Mouse (Mus musculus): ENCODE data around the gene Hist1h2af. TPM values are rescaled to one million over a fixed set of nuclear protein-coding genes. Genes with fewer than 3 reads are reported as not detected.
"Not testable (repeated sequence)": the region's sequence is repeated elsewhere in the genome, so short reads cannot be mapped to it uniquely, and the experiment has no call there.

The Hist1h2af gene
- 9.3 and 10.7 TPM in 2 replicates for polyA plus RNA-seq (2016; fragmentation: Nextera tagmentation; extraction: Ambion mirVana)

DNA sequence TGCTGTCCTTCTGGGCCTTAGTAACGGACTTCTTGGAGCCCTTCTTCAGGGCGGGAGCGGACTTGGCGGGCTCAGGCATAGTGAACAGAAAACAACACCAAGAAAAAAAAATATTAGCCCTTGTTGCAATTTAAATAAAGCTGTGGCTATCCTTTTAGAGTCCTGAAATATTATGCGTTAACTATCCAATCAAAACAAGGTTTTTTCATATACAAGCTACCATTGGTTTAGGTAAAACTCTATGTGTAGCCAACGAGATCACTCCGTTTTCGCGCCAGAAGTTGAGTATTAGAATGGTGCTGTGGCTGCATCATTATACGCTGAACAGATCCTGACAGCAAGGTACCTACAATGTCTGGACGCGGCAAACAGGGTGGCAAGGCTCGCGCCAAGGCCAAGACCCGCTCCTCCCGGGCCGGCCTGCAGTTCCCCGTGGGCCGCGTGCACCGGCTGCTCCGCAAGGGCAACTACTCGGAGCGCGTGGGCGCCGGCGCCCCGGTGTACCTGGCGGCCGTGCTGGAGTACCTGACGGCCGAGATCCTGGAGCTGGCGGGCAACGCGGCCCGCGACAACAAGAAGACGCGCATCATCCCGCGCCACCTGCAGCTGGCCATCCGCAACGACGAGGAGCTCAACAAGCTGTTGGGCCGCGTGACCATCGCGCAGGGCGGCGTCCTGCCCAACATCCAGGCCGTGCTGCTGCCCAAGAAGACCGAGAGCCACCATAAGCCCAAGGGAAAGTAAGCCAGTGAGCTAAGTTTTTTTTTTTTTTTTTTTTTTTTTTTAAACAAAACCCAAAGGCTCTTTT lies at the start of gene Hist1h2af:
TSS of gene Hist1h2af (plus strand) at position 347 of the 808 bp plus-strand sequence.
- peak; percentile 54 for ATAC-seq (ENCODE audit: low FRiP score)
- H3K9me3 ChIP-seq; H3K36me3 ChIP-seq (replicated peaks); H3K27me3 ChIP-seq: not testable (repeated sequence)
- peak within 1 kb of the TSS; percentile 58 for H3K4me2 ChIP-seq
- peaks cover 34% of the 10 kb centered on the region for H3K4me1 ChIP-seq
- WGBS: 0% methylated on average over 27 of the region's 53 CpGs
- H3K4me3 ChIP-seq (replicated peaks): peak within 1 kb of the TSS; percentile 50
- peak within 1 kb of the TSS; percentile 98 for H3K27ac ChIP-seq
- H3K9ac ChIP-seq: peak within 1 kb of the TSS; percentile 77

DNA sequence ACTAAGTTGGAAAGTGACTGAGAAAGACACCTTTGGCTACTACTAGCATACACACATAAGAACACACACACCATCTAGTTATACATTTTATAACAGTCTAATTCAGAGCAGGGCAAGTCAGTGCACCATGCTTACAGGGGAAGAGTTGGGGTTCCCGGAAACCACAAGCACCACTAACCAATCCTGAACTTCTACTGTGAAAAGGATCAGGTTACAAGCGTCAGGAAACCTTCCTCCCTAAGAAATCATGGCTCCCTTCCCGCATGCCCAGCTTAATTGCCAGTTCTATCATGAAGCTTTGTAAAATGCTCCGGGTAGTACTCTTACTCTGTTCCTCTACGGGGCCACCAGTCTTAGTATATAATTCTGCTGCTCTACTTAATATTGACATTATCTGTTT lies 48.4 kb upstream of the Hist1h2af start:
- Histone ChIP-seq H3K4me3 (replicated peaks) (no peak overlapping the region), H3K4me2 (no peak overlapping the region), H3K4me1 (peaks cover 5% of the 10 kb centered on the region; the same call in 1 of the 2 replicates), H3K9ac (no peak overlapping the region), H3K27ac (no peak overlapping the region), H3K27me3 (no peaks in the 10 kb centered on the region; the same call in 1 of the 2 replicates), H3K9me3 (no peaks in the 10 kb centered on the region), H3K36me3 (replicated peaks) (no peaks in the 10 kb centered on the region)
- WGBS: 48% methylated on average over 5 of the region's 5 CpGs
- ATAC-seq (ENCODE audit: low FRiP score): no peak

DNA sequence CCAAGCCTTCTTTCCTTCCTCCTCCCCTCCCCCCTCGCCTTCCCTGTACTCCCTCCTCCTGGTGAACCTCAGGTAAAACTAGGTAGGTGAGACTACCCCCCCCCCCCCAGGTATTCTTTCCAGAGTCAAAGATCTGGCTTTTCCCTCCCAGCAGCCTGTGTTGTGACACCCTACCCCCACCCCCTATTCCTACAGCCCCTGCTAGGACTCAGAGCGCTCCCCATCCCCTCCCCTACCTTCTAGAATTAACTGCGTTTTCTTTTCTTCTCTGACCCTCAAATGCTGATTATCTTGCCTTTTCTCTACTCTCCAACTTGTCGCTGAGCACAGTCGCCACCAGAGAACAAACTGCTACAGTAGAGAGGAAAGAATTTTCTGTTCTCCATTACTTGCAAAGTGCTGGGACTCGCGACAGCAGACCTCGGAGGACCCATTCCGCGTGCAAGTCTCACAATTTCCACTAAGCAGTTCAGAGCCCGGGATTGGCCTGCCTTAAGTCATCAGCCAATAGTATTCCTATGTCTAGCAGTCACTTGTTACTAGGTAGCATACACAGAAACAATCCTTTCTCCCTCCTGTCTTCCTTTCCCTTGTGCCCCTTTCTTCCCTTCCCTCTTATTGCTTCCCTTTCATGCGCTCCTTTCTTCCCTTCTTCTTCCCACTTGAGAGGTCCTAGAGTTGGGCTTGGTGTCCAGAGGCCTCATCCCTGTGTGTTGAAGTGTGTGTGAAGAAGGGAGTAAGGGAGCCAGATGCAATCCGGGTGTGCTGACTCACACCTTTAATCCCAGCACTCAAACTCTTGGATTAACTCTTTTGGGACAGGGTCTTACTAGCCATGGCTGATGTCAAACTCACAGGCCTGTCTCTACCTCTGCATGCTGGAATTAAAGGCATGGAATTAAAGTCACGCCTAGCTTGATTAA lies 45.0 kb upstream of the Hist1h2af start, which contains the start of gene Btn2a2:
TSS of gene Btn2a2 (minus strand) at position 458 of the 923 bp plus-strand sequence.
- 8% methylated on average over 14 of the region's 14 CpGs for WGBS
- Histone ChIP-seq H3K9ac (no peak within 1 kb of the TSS), H3K4me2 (peak within 1 kb of the TSS; percentile 50), H3K27ac (no peak within 1 kb of the TSS), H3K4me3 (replicated peaks) (peak within 1 kb of the TSS; percentile 23), H3K9me3 (no peaks in the 10 kb centered on the region), H3K27me3 (no peaks in the 10 kb centered on the region; the same call in 1 of the 2 replicates), H3K36me3 (replicated peaks) (no peaks in the 10 kb centered on the region), H3K4me1 (peaks cover 10% of the 10 kb centered on the region)
- ATAC-seq (ENCODE audit: low FRiP score): peak; percentile 91

DNA sequence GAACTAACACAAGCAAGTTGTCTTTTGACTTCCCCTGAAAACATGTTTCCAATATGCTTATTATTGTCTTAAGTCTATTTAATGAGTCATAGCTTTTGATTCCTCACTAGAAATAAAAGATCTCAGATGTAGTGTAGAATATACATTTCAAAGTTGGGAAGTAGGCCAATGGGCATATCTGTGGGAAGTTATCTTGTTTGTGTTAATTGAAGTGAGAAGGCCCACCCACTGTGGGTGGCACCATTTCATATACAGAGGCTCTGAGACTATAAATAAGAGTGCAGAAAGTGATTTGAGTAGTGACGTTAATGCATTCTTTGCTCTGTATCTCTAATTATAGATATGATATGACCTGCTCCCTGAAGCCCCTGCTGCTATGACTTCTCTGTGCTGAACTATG lies 42.8 kb upstream of the Hist1h2af start:
- H3K27me3 ChIP-seq: no peaks in the 10 kb centered on the region; the same call in 1 of the 2 replicates
- peaks cover 10% of the 10 kb centered on the region for H3K4me1 ChIP-seq
- H3K9ac ChIP-seq: no peak overlapping the region
- WGBS: 75% methylated on average over 1 of the region's 1 CpGs
- no peak overlapping the region for H3K4me3 ChIP-seq (replicated peaks)
- no peaks in the 10 kb centered on the region for H3K36me3 ChIP-seq (replicated peaks)
- H3K4me2 ChIP-seq: no peak overlapping the region
- ATAC-seq (ENCODE audit: low FRiP score): no peak
- no peaks in the 10 kb centered on the region for H3K9me3 ChIP-seq
- no peak overlapping the region for H3K27ac ChIP-seq

DNA sequence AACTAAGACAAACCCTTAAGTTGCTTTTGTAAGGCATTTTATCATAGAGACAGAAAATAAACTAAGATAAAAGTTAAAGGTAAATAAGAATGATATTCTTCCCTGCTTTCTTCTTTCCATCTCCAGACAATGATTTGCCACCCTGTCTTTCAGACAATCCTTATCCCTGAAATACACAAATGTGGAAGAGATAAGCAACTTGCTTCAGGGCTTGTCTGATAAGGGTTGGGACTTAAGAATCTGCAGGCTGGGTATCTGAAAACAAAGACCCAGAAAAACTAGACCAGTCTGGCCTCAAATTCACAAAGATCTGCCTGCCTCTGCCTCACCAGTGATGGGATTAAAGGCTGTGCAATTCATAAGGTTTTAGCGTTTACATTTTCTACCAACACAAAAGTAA lies 42.4 kb upstream of the Hist1h2af start:
- no peak overlapping the region for H3K4me3 ChIP-seq (replicated peaks)
- no peaks in the 10 kb centered on the region for H3K36me3 ChIP-seq (replicated peaks)
- no peaks in the 10 kb centered on the region; the same call in 1 of the 2 replicates for H3K27me3 ChIP-seq
- no peak overlapping the region for H3K27ac ChIP-seq
- ATAC-seq (ENCODE audit: low FRiP score): no peak
- H3K9ac ChIP-seq: no peak overlapping the region
- WGBS: 16% methylated on average over 1 of the region's 1 CpGs
- no peak overlapping the region for H3K4me2 ChIP-seq
- no peaks in the 10 kb centered on the region for H3K9me3 ChIP-seq
- peaks cover 10% of the 10 kb centered on the region for H3K4me1 ChIP-seq

DNA sequence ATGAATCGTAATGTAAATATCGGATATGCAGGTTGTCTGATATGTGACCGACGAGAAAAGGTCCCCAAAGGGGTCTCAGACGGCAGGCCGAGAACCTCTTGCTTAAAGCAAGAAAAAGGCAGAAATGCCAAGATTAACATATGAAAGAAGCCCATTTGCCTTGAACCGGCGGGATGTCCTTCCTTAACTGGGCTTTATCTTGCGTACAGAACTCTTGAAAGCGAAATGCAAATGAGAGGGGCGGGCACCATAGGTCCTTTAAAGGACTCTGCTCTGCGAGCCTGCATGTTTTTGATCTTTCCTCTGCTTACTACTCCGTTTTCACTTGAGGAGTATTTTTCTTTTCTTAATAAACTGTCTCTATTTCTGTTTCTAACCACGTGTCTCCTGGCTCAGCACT lies 41.7 kb upstream of the Hist1h2af start:
- Histone ChIP-seq H3K27ac (peak overlapping the region; percentile 43; the same call in 1 of the 2 replicates), H3K4me3 (replicated peaks) (peak overlapping the region; percentile 20), H3K9me3 (no peaks in the 10 kb centered on the region), H3K9ac (peak overlapping the region; percentile 13; the same call in 1 of the 2 replicates), H3K36me3 (replicated peaks) (no peaks in the 10 kb centered on the region), H3K4me1 (peaks cover 10% of the 10 kb centered on the region), H3K27me3 (peaks cover 3% of the 10 kb centered on the region; the same call in 1 of the 2 replicates), H3K4me2 (peak overlapping the region; percentile 48)
- 2% methylated on average over 14 of the region's 14 CpGs for WGBS
- peak; percentile 72; the same call in 1 of the 2 replicates for ATAC-seq (ENCODE audit: low FRiP score)

DNA sequence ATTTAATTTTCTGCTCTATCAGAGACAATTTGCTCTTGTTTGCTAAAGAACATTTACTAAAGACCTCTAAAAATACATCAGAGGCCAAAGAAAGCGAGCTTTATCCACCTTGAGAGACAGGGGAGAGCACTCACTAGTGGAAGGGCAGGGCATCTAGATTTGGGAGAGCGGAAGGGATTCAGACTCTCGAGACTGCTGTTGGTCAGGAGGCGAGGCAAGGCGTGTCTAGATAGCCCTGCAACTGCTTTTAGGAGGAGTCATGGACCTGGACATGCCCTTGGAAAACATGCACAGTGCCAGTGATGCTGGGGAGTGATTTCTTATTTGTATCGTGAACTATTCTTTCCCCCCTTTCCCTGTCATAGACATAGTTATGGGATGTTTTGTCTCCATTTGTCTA lies 38.2 kb upstream of the Hist1h2af start:
- WGBS: 74% methylated on average over 6 of the region's 6 CpGs
- Histone ChIP-seq H3K9me3 (no peaks in the 10 kb centered on the region), H3K9ac (no peak overlapping the region), H3K4me3 (replicated peaks) (no peak overlapping the region), H3K4me2 (no peak overlapping the region), H3K36me3 (replicated peaks) (no peaks in the 10 kb centered on the region), H3K27me3 (peaks cover 12% of the 10 kb centered on the region; the same call in 1 of the 2 replicates), H3K4me1 (peaks cover 13% of the 10 kb centered on the region), H3K27ac (no peak overlapping the region)
- no peak for ATAC-seq (ENCODE audit: low FRiP score)

DNA sequence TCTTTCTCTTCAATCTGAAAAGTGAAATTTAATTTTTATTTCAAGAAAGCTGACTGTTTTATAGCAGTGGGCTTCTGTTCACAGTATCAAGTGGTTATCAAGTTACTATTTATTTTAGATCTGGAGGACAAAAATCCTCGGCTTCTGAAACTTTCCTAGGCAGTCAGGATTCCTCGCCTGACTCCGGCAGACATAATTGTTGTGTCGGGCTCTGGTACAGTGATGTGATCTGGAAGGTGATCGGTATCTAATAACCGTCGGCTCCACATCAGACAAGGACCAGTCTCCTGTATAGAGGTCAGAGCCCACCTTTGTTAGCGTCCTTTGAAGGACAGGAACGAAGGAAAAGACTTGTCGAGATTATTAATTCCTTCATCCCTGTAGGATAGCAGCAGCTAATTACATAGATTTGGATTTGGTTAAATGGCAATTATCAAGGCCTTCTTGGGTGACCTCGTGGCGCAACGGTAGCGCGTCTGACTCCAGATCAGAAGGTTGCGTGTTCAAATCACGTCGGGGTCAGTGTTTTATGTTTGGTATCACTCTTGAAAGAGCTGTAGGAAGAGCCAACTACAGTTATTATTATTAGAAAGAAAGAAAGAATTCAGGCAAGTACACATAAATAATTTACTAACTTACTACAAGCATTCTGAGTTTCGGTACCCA lies 35.9 kb upstream of the Hist1h2af start:
- Histone ChIP-seq H3K9me3 (no peaks in the 10 kb centered on the region), H3K27me3 (peaks cover 12% of the 10 kb centered on the region; the same call in 1 of the 2 replicates), H3K4me2 (peak overlapping the region; percentile 47), H3K27ac (no peak overlapping the region), H3K4me3 (replicated peaks) (peak overlapping the region; percentile 19), H3K9ac (peak overlapping the region; percentile 29; the same call in 1 of the 2 replicates), H3K4me1 (peaks cover 9% of the 10 kb centered on the region), H3K36me3 (replicated peaks) (no peaks in the 10 kb centered on the region)
- no peak; the same call in 1 of the 2 replicates for ATAC-seq (ENCODE audit: low FRiP score)
- 2% methylated on average over 19 of the region's 19 CpGs for WGBS

DNA sequence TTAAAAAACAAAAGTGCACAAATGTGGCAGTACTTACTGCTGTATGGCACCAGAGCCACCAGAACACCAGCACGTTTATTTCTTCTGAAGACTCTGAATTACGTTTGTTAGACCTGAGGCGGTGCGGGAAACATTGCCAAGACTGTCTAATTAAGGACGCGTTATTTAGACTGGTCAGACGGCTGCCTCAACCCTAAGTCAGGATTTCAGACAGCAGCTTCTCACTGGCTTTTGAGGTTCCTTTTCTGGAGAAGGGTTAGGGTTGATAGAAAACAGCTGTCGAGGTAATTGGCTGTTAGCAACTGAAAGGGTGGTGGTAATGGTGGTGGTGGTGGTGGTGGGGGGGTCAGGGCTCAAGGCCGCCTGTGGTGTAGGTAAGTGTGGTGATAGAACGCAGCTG lies 35.1 kb upstream of the Hist1h2af start:
- no peaks in the 10 kb centered on the region for H3K9me3 ChIP-seq
- peaks cover 8% of the 10 kb centered on the region for H3K4me1 ChIP-seq
- H3K4me3 ChIP-seq (replicated peaks): peak overlapping the region; percentile 19
- H3K36me3 ChIP-seq (replicated peaks): no peaks in the 10 kb centered on the region
- peak overlapping the region; percentile 47 for H3K4me2 ChIP-seq
- H3K27ac ChIP-seq: no peak overlapping the region
- no peak for ATAC-seq (ENCODE audit: low FRiP score)
- peaks cover 12% of the 10 kb centered on the region; the same call in 1 of the 2 replicates for H3K27me3 ChIP-seq
- H3K9ac ChIP-seq: no peak overlapping the region
- 5% methylated on average over 10 of the region's 10 CpGs for WGBS

DNA sequence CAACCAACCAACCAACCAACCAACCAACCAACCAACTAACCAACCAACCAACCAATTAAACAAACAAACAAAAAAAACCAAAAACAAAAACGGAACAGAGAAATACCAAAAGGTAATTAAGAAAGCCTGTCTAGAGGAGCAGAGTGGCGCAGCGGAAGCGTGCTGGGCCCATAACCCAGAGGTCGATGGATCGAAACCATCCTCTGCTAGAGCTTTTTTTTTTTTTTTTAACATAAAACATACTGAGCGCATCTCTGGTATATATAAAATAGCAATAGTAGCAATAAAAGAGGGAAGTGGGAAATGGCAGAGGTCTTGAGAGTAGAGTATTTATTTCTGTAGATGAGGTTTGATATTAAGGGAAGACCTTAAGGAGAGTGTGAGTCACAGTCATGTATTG lies 33.8 kb upstream of the Hist1h2af start:
- 6% methylated on average over 7 of the region's 7 CpGs for WGBS
- Histone ChIP-seq H3K27ac (no peak overlapping the region), H3K4me2 (no peak overlapping the region), H3K9ac (no peak overlapping the region), H3K4me1 (peaks cover 9% of the 10 kb centered on the region), H3K4me3 (replicated peaks) (no peak overlapping the region), H3K36me3 (replicated peaks) (no peaks in the 10 kb centered on the region), H3K27me3 (peaks cover 12% of the 10 kb centered on the region), H3K9me3 (no peaks in the 10 kb centered on the region)
- no peak for ATAC-seq (ENCODE audit: low FRiP score)

DNA sequence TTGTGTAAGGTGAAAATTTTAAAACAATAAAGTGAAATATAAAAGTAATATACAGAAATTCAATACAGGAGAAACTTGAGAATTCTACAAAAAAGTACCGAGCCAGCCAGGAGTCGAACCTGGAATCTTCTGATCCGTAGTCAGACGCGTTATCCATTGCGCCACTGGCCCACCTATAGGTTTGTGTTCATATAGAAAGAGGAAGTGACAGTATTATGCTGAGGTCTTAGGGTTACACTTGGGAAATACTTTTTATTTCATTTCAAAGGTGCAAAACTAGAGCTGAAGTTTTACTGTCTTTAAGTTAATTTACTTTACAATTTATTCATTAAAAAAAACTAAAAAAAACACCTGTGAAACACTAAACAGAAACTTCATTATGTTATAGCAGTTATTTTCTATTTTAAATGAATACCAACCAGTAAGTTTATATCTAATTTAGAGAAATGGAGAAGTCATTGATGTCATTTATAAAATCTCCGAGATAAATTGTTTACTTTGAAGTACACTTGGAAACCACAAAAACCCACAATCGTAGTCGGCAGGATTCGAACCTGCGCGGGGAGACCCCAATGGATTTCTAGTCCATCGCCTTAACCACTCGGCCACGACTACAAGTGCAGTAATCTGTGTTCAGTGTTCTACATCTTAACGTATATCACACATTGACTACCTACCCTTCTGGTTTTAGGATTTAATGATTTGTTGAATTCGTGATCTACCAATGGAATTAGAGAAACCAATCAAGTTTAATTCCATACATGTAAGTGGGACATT lies 33.1 kb upstream of the Hist1h2af start:
- under 1% methylated on average over 17 of the region's 17 CpGs for WGBS
- Histone ChIP-seq H3K4me1 (peaks cover 16% of the 10 kb centered on the region), H3K36me3 (replicated peaks) (no peaks in the 10 kb centered on the region), H3K4me3 (replicated peaks) (no peak overlapping the region), H3K27me3 (peaks cover 12% of the 10 kb centered on the region), H3K4me2 (peak overlapping the region; percentile 38; the same call in 1 of the 2 replicates), H3K9ac (no peak overlapping the region), H3K27ac (no peak overlapping the region), H3K9me3 (no peaks in the 10 kb centered on the region)
- peak; percentile 75 for ATAC-seq (ENCODE audit: low FRiP score)

Measured in forebrain, embryonic 12.5 days (tissue).